Mouse (Mus musculus): ENCODE results near the gene Nacad. TPM values are rescaled to one million over a fixed set of nuclear protein-coding genes. Genes with fewer than 3 reads are reported as not detected.

Gene Nacad
- polyA plus RNA-seq, 1 experiment from 2014 or later = 2.0 TPM

- peaks cover 7% of the 10 kb centered on the region for H3K36me3 ChIP-seq
- H3K27ac ChIP-seq (ENCODE audit: poor library complexity, severe bottlenecking) = no peak overlapping the region
- H3K9ac ChIP-seq = no peak overlapping the region
- no peaks in the 10 kb centered on the region for H3K9me3 ChIP-seq (replicated peaks)
- WGBS = 84% methylated on average over 9 of the region's 9 CpGs
- H3K27me3 ChIP-seq (replicated peaks) = peaks cover 77% of the 10 kb centered on the region
- H3K4me1 ChIP-seq (replicated peaks) = peaks cover 56% of the 10 kb centered on the region
- H3K4me2 ChIP-seq = no peak overlapping the region
- no peak overlapping the region for H3K4me3 ChIP-seq
- ATAC-seq (ENCODE audit: insufficient number of reproducible peaks, low FRiP score) = no peak
These were observed 3.2 kb downstream of the Nacad start for GRCm38 (mm10) chr11:6602662-6603061.

- WGBS = 75% methylated on average over 20 of the region's 20 CpGs
- no peak for ATAC-seq (ENCODE audit: insufficient number of reproducible peaks, low FRiP score)
- H3K9me3 ChIP-seq (replicated peaks) = no peaks in the 10 kb centered on the region
- H3K4me1 ChIP-seq (replicated peaks) = peaks cover 59% of the 10 kb centered on the region
- H3K27ac ChIP-seq (ENCODE audit: poor library complexity, severe bottlenecking) = no peak overlapping the region
- peaks cover 70% of the 10 kb centered on the region for H3K27me3 ChIP-seq (replicated peaks)
- H3K36me3 ChIP-seq = peaks cover 15% of the 10 kb centered on the region
- no peak overlapping the region for H3K4me3 ChIP-seq
- H3K9ac ChIP-seq = no peak overlapping the region
- H3K4me2 ChIP-seq = no peak overlapping the region
These were observed 4.0 kb downstream of the Nacad start for GRCm38 (mm10) chr11:6601649-6602480.

DNA sequence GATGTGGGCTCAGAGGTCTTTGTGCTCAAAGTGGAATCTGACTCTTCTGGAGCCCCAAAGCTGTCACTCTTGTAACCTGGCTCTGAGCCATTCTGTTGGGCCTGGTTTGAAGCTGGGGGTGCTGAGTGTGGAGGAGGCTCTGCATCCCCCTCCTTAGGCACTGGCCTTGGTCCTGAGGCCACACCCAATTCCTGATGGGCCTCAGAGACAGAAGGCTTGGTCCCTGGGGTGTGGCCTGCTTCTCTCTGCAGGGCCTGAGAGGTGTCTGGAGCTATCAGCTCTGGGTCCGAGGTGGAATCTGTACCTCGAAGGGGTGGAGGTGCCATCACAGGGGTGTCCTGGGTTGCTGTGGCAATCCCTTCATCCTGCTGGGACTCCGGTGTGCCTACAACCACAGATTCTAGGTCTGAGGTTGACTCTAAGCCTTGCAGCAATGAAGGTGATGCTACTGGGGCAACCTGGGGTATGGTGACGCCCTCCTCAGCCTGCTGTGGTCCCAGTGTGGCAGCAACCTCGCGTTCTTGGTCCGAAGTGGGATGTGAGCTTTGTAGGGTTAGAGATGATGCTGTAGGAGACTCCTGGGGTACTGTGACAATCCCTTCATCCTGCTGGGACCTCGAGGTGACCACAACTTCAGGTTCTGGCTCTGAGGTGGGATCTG lies 5.4 kb downstream of the Nacad start:
- Histone ChIP-seq H3K9ac (no peak overlapping the region), H3K4me3 (no peak overlapping the region), H3K4me2 (no peak overlapping the region), H3K9me3 (replicated peaks) (no peaks in the 10 kb centered on the region), H3K36me3 (peaks cover 28% of the 10 kb centered on the region), H3K27ac (ENCODE audit: poor library complexity, severe bottlenecking) (no peak overlapping the region), H3K27me3 (replicated peaks) (peaks cover 55% of the 10 kb centered on the region), H3K4me1 (replicated peaks) (peaks cover 58% of the 10 kb centered on the region)
- 78% methylated on average over 8 of the region's 8 CpGs for WGBS
- no peak for ATAC-seq (ENCODE audit: insufficient number of reproducible peaks, low FRiP score)

GRCm38 (mm10) chr11:6599831-6600230 lies 6.0 kb downstream of the Nacad start:
- Histone ChIP-seq H3K27ac (ENCODE audit: poor library complexity, severe bottlenecking) (no peak overlapping the region), H3K27me3 (replicated peaks) (peaks cover 49% of the 10 kb centered on the region), H3K4me3 (no peak overlapping the region), H3K4me1 (replicated peaks) (peaks cover 58% of the 10 kb centered on the region), H3K36me3 (peaks cover 33% of the 10 kb centered on the region), H3K4me2 (no peak overlapping the region; the same call in 1 of the 2 replicates), H3K9ac (0 out of 2 replicates have a peak overlapping the region, but pooled peaks have one; percentile 23), H3K9me3 (replicated peaks) (no peaks in the 10 kb centered on the region)
- no peak for ATAC-seq (ENCODE audit: insufficient number of reproducible peaks, low FRiP score)
- WGBS = 80% methylated on average over 6 of the region's 6 CpGs

DNA sequence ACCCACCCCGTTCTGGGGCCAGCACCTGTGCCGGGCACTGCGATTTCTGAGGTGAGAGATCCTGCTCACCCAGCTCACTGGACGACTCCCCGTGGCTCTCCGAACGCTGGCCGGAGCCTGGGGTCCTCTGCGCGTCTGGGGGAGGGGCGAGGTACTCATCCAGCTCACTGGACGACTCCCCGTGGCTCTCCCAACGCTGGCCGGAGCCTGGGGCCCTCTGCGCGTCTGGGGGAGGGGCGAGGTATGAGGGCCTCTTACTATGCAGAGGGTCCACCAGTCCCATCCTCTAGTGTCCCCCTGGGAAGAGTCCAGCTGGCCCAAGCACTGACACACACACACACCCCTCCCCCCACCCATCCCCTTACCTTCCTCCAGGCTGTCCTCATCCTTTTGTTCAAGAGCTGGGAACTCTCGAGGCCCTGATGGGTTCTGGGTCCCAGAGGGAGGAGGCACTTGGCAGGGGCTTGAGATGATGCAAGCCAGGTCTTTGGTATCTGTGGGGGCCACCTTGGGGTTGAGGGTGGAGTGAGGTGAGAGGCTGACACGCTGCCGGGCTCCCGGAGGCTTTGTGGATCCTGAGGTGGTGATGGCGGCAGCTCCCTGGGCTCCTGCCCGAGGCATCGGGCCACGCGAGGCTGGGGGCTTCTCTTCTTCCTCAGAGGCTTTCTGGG lies 6.7 kb downstream of the Nacad start:
- H3K27ac ChIP-seq (ENCODE audit: poor library complexity, severe bottlenecking) = no peak overlapping the region
- H3K36me3 ChIP-seq = peaks cover 40% of the 10 kb centered on the region
- H3K4me3 ChIP-seq = no peak overlapping the region
- H3K9ac ChIP-seq = peak overlapping the region; percentile 23; the same call in 1 of the 2 replicates
- H3K4me1 ChIP-seq (replicated peaks) = peaks cover 57% of the 10 kb centered on the region
- H3K9me3 ChIP-seq (replicated peaks) = no peaks in the 10 kb centered on the region
- H3K4me2 ChIP-seq = peak overlapping the region; percentile 33
- no peak for ATAC-seq (ENCODE audit: insufficient number of reproducible peaks, low FRiP score)
- peaks cover 46% of the 10 kb centered on the region for H3K27me3 ChIP-seq (replicated peaks)
- 18% methylated on average over 27 of the region's 27 CpGs for WGBS

DNA sequence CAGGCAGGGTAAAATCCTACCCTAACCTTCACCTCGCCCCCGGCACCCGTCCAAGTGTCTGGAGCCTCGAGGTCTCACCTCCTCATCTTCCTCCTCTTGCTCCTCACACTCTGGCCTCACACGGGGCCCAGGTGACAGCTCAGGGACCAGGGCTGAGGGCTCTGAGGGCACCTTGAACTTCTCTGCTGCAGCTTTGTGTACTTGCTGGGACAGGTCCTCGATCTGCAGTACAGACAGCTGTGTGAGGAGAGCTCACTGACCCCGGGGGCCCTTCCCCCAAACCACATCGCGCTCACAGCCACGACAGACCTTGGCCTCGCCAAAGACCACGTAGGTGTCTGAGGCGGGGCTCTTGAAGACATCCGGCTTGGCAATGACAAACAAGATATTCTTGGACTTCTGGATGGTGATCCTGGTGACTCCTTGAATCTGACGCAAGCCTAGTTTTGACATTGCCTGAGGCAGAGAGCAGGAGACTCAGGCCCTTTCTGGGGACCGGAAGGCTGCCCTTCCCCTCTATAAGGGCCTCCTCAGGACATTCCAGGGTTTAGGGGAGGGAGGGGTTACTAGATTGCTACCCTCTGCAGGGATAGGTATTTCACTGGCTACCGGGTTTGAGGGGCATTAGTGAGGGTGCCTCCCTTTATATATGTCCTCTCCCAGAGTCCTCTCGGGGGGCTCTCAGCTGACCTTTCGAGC lies 7.5 kb downstream of the Nacad start:
- H3K4me3 ChIP-seq = no peak overlapping the region
- peaks cover 54% of the 10 kb centered on the region for H3K4me1 ChIP-seq (replicated peaks)
- H3K36me3 ChIP-seq = peaks cover 48% of the 10 kb centered on the region
- peak overlapping the region; percentile 33 for H3K4me2 ChIP-seq
- peak overlapping the region; percentile 23; the same call in 1 of the 2 replicates for H3K9ac ChIP-seq
- no peak overlapping the region for H3K27ac ChIP-seq (ENCODE audit: poor library complexity, severe bottlenecking)
- 50% methylated on average over 19 of the region's 19 CpGs for WGBS
- peaks cover 43% of the 10 kb centered on the region for H3K27me3 ChIP-seq (replicated peaks)
- no peaks in the 10 kb centered on the region for H3K9me3 ChIP-seq (replicated peaks)
- no peak for ATAC-seq (ENCODE audit: insufficient number of reproducible peaks, low FRiP score)

DNA sequence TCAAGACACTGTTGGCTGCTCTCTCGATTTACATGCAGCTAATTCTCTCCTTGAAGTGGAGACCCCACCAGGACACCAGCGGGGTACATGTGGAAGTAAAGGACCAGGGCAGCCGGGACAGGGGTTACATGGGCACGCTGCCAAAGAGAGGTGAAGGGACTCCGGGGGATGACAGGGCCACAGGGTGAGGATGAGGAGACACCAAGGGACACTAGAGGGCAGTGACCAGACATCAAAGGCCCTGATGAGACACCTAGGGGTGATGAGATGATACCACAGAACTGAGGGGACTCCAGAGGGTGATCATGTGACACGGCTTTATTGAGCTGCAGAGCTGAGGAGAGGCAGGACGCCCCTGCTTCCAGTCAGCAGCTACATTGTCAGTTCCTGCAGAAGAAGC lies 8.3 kb downstream of the Nacad start:
- no peak for ATAC-seq (ENCODE audit: insufficient number of reproducible peaks, low FRiP score)
- H3K27ac ChIP-seq (ENCODE audit: poor library complexity, severe bottlenecking) = no peak overlapping the region
- peaks cover 50% of the 10 kb centered on the region for H3K4me1 ChIP-seq (replicated peaks)
- H3K27me3 ChIP-seq (replicated peaks) = peaks cover 35% of the 10 kb centered on the region
- H3K36me3 ChIP-seq = peaks cover 57% of the 10 kb centered on the region
- no peak overlapping the region for H3K4me3 ChIP-seq
- H3K9ac ChIP-seq = no peak overlapping the region
- H3K4me2 ChIP-seq = no peak overlapping the region
- 58% methylated on average over 7 of the region's 7 CpGs for WGBS
- no peaks in the 10 kb centered on the region for H3K9me3 ChIP-seq (replicated peaks)

DNA sequence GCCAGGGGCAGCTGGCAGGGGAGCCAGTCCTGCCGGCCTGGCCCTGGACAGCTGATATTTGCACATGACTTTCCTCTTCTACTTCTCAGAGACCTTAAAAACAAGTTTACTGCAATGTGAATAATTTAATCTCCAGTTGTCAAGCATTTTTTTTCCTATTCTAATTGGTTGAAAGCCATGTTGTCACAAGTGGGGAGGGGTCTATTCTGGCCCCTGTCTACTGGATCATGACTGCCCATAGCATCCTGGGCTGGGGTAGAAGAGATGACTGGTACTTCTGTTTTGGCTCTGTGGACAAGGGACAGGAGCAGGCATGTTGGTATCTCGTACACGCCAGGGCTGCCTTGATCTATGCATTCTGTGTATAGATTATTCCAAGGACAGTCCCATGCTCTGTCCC lies 9.2 kb downstream of the Nacad start:
- H3K4me1 ChIP-seq (replicated peaks) = peaks cover 50% of the 10 kb centered on the region
- ATAC-seq (ENCODE audit: insufficient number of reproducible peaks, low FRiP score) = no peak
- 88% methylated on average over 3 of the region's 3 CpGs for WGBS
- H3K4me2 ChIP-seq = no peak overlapping the region
- peaks cover 66% of the 10 kb centered on the region for H3K36me3 ChIP-seq
- peaks cover 26% of the 10 kb centered on the region for H3K27me3 ChIP-seq (replicated peaks)
- H3K9ac ChIP-seq = no peak overlapping the region
- H3K9me3 ChIP-seq (replicated peaks) = no peaks in the 10 kb centered on the region
- H3K27ac ChIP-seq (ENCODE audit: poor library complexity, severe bottlenecking) = no peak overlapping the region
- no peak overlapping the region for H3K4me3 ChIP-seq

GRCm38 (mm10) chr11:6596205-6596604 lies 9.6 kb downstream of the Nacad start:
- Histone ChIP-seq H3K36me3 (peaks cover 70% of the 10 kb centered on the region), H3K9me3 (replicated peaks) (no peaks in the 10 kb centered on the region), H3K4me2 (no peak overlapping the region), H3K4me3 (no peak overlapping the region), H3K27me3 (replicated peaks) (peaks cover 22% of the 10 kb centered on the region), H3K9ac (no peak overlapping the region), H3K4me1 (replicated peaks) (peaks cover 50% of the 10 kb centered on the region), H3K27ac (ENCODE audit: poor library complexity, severe bottlenecking) (no peak overlapping the region)
- ATAC-seq (ENCODE audit: insufficient number of reproducible peaks, low FRiP score) = no peak
- 92% methylated on average over 6 of the region's 6 CpGs for WGBS

GRCm38 (mm10) chr11:6595339-6595738 lies 10.5 kb downstream of the Nacad start:
- no peak overlapping the region for H3K27ac ChIP-seq (ENCODE audit: poor library complexity, severe bottlenecking)
- peaks cover 13% of the 10 kb centered on the region for H3K27me3 ChIP-seq (replicated peaks)
- no peak overlapping the region for H3K4me2 ChIP-seq
- no peak overlapping the region for H3K4me3 ChIP-seq
- H3K36me3 ChIP-seq = peaks cover 78% of the 10 kb centered on the region
- no peak for ATAC-seq (ENCODE audit: insufficient number of reproducible peaks, low FRiP score)
- no peak overlapping the region for H3K9ac ChIP-seq
- 61% methylated on average over 5 of the region's 5 CpGs for WGBS
- no peaks in the 10 kb centered on the region for H3K9me3 ChIP-seq (replicated peaks)
- H3K4me1 ChIP-seq (replicated peaks) = peaks cover 50% of the 10 kb centered on the region
